In genomic region chrX:143335846-143336245, GRCm38 (mm10) we compare ENCODE assay signal across 26 mouse cellular contexts. TPM values are rescaled to one million over a fixed set of nuclear protein-coding genes. Genes with fewer than 3 reads are reported as not detected.
DNase-seq lines count a peak whose midpoint lies in the region; ATAC-seq and TF ChIP-seq lines count a peak whose summit lies in the region.
"Had no signal": no experiment of that assay in that cellular context is flagged by ENCODE, and none has a peak within 500 bp of the region (broad histone marks: within the 10 kb centered on the region; RNA-seq: fewer than 3 reads in every experiment).

No protein-coding gene starts in this region.

- H3K27me3 ChIP-seq in heart, embryonic 12.5 days (replicated peaks), result peaks cover 39% of the 10 kb centered on the region
- H3K27me3 ChIP-seq in limb, embryonic 13.5 days, result peaks cover 32% of the 10 kb centered on the region
- H3K27me3 ChIP-seq in liver, postnatal 0 days (ENCODE audit: insufficient read depth, low read length), result no peaks in the 10 kb centered on the region; the same call in 1 of the 2 replicates

- TF ChIP-seq POLR2A in lung, adult 2 months (IDR thresholded peaks at IDR 0.05; ENCODE audit: borderline replicate concordance, extremely low read depth, low read depth, low read length), result no peak

- no peak overlapping the region for H3K27ac ChIP-seq in heart, embryonic 12.5 days (ENCODE audit: poor library complexity, severe bottlenecking)
- H3K27ac ChIP-seq in limb, embryonic 13.5 days, result 0 out of 2 replicates have a peak overlapping the region, but pooled peaks have one; percentile 39
- no peak overlapping the region for H3K27ac ChIP-seq in liver, postnatal 0 days (ENCODE audit: low read depth)
- H3K27ac ChIP-seq: embryonic facial prominence, embryonic 12.5 days; hindbrain, embryonic 15.5 days; layer of hippocampus, adult 2 months; limb, embryonic 12.5 days; liver, embryonic 12.5 days; midbrain, embryonic 10.5 days; stomach, postnatal 0 days had no signal

- H3K9ac ChIP-seq in heart, embryonic 12.5 days, result no peak overlapping the region
- no peak overlapping the region for H3K9ac ChIP-seq in limb, embryonic 13.5 days
- no peak overlapping the region for H3K9ac ChIP-seq in liver, postnatal 0 days (replicated peaks)
- H3K9ac ChIP-seq: embryonic facial prominence, embryonic 12.5 days; hindbrain, embryonic 15.5 days; limb, embryonic 12.5 days; liver, embryonic 12.5 days had no signal

- no peak overlapping the region for H3K4me3 ChIP-seq in heart, embryonic 12.5 days
- H3K4me3 ChIP-seq in lung, adult 2 months (replicated peaks; ENCODE audit: extremely low read depth, low read depth, low read length), result no peak overlapping the region
- no peak overlapping the region for H3K4me3 ChIP-seq in limb, embryonic 13.5 days
- no peak overlapping the region for H3K4me3 ChIP-seq in liver, postnatal 0 days (ENCODE audit: low read depth, low read length)
- H3K4me3 ChIP-seq: embryonic facial prominence, embryonic 12.5 days; hindbrain, embryonic 15.5 days; layer of hippocampus, adult 2 months; limb, embryonic 12.5 days; liver, embryonic 12.5 days; midbrain, embryonic 10.5 days; myocyte had no signal

- peak overlapping the region; percentile 29; the same call in 1 of the 2 replicates for H3K4me2 ChIP-seq in heart, embryonic 12.5 days
- H3K4me2 ChIP-seq in limb, embryonic 13.5 days (replicated peaks), result no peak overlapping the region
- no peak overlapping the region for H3K4me2 ChIP-seq in liver, postnatal 0 days (ENCODE audit: low read depth, low read length)
- H3K4me2 ChIP-seq: embryonic facial prominence, embryonic 12.5 days; hindbrain, embryonic 15.5 days; limb, embryonic 12.5 days; liver, embryonic 12.5 days had no signal

- no peaks in the 10 kb centered on the region for H3K36me3 ChIP-seq in heart, embryonic 12.5 days
- no peaks in the 10 kb centered on the region for H3K36me3 ChIP-seq in limb, embryonic 13.5 days
- no peaks in the 10 kb centered on the region for H3K36me3 ChIP-seq in liver, postnatal 0 days (replicated peaks; ENCODE audit: insufficient read depth, low read length)
- H3K36me3 ChIP-seq: embryonic facial prominence, embryonic 12.5 days; hindbrain, embryonic 15.5 days; limb, embryonic 12.5 days; liver, embryonic 12.5 days; midbrain, embryonic 10.5 days had no signal

- peak; percentile 66; the same call in 1 of the 2 replicates for ATAC-seq in heart, embryonic 12.5 days (ENCODE audit: insufficient number of reproducible peaks, low FRiP score)
- no peak for ATAC-seq in limb, embryonic 13.5 days (ENCODE audit: low FRiP score, low read depth)
- ATAC-seq in liver, postnatal 0 days, result no peak
- ATAC-seq: liver, embryonic 12.5 days; midbrain, embryonic 16.5 days had no signal

- H3K9me3 ChIP-seq in heart, embryonic 12.5 days (replicated peaks), result no peaks in the 10 kb centered on the region
- H3K9me3 ChIP-seq in limb, embryonic 13.5 days, result no peaks in the 10 kb centered on the region
- H3K9me3 ChIP-seq in liver, postnatal 0 days (ENCODE audit: low read length), result no peaks in the 10 kb centered on the region
- H3K9me3 ChIP-seq: embryonic facial prominence, embryonic 12.5 days; hindbrain, embryonic 15.5 days; limb, embryonic 12.5 days; liver, embryonic 12.5 days; midbrain, embryonic 10.5 days had no signal

- intact Hi-C loops in heart, postnatal 25 days (cut with DNase I), result no loop called here

- no peak for DNase-seq in heart, postnatal 25 days (ENCODE audit: low spot score)
- DNase-seq in lung, adult 18-20 months, result peak; percentile 4 to 17
- no peak for DNase-seq in lung, adult 2 months
- peak; percentile 37 for DNase-seq in lung, postnatal 36 days
- DNase-seq in liver, postnatal 0 days, result no peak
- DNase-seq in kidney, postnatal 4 days, result no peak
- DNase-seq: cerebellum, adult 11 months; cerebellum, adult 9-11 months; gastrocnemius, postnatal 36 days; kidney, adult 8-10 months; kidney, postnatal 14 days; right cerebral cortex, adult 18-20 months; thymus, adult 2 months; thymus, postnatal 4 days had no signal

- WGBS in heart, embryonic 12.5 days, result 24% methylated on average over 5 of the region's 5 CpGs
- 49% methylated on average over 5 of the region's 5 CpGs for WGBS in lung, adult 2 months
- WGBS in limb, embryonic 13.5 days, result 28% methylated on average over 5 of the region's 5 CpGs
- 53% methylated on average over 5 of the region's 5 CpGs for WGBS in liver, postnatal 0 days (ENCODE audit: insufficient replicate concordance)

- peaks cover 12% of the 10 kb centered on the region for H3K4me1 ChIP-seq in heart, embryonic 12.5 days (replicated peaks)
- H3K4me1 ChIP-seq in lung, adult 2 months (ENCODE audit: control insufficient read depth, insufficient read depth, low read length), result no peaks in the 10 kb centered on the region
- H3K4me1 ChIP-seq in limb, embryonic 13.5 days, result no peaks in the 10 kb centered on the region; the same call in 1 of the 2 replicates
- H3K4me1 ChIP-seq in liver, postnatal 0 days (ENCODE audit: insufficient read depth), result no peaks in the 10 kb centered on the region
- H3K4me1 ChIP-seq: embryonic facial prominence, embryonic 12.5 days; hindbrain, embryonic 15.5 days; limb, embryonic 12.5 days; liver, embryonic 12.5 days had no signal

- no peak for TF ChIP-seq EP300 in liver, postnatal 0 days (IDR thresholded peaks at IDR 0.05; ENCODE audit: low read depth)

- no peak for TF ChIP-seq CTCF in lung, adult 2 months (IDR thresholded peaks at IDR 0.05; ENCODE audit: insufficient read depth, low read length)
- no peak for TF ChIP-seq CTCF in liver, postnatal 0 days (IDR thresholded peaks at IDR 0.05; ENCODE audit: low read depth)

RNA-seq across cellular contexts. Expression of gene Chrdl1, which starts 58.2 kb away (rescaled TPM):
- polyA plus RNA-seq in heart, embryonic 12.5 days (2016; fragmentation: Nextera tagmentation; extraction: Ambion mirVana), result 1.5 and 1.7 TPM in 2 replicates
- total RNA-seq in heart, postnatal 25 days (2021), result 1 to 10 TPM; 1.6 to 3.6 TPM
- 5.2 and 12.8 TPM in 2 replicates for polyA plus RNA-seq in lung, adult 2 months (2012; rRNA removed)
- polyA plus RNA-seq in limb, embryonic 13.5 days (2015; fragmentation: Nextera tagmentation; extraction: Ambion mirVana), result 15.5 and 20.0 TPM in 2 replicates
- 0.27 and 0.66 TPM in 2 replicates for polyA plus RNA-seq in liver, postnatal 0 days (2015; fragmentation: Nextera tagmentation; extraction: Ambion mirVana)
- total RNA-seq: hematopoietic stem cell, adult 5-6 weeks had no signal
- polyA plus RNA-seq: myocyte had no signal

Comparison
In these comparisons a context has a peak if more than half of its experiments do, and no peak if none do; other contexts are left out.
1. DNase-seq: peak in lung, adult 18-20 months (2 of 2) and lung, postnatal 36 days (single experiment); none in heart, postnatal 25 days (single experiment), lung, adult 2 months (single experiment), liver, postnatal 0 days (single experiment) and kidney, postnatal 4 days (0 of 2).